Mouse (Mus musculus) thymus, postnatal 25 days (tissue): ENCODE data around the gene Ints5.
A peak's percentile ranks its signal among the peaks of the same experiment; 100 is the strongest.
"Not testable (repeated sequence)": the region's sequence is repeated elsewhere in the genome, so short reads cannot be mapped to it uniquely, and the experiment has no call there.

ENCODE experiments used
- DNase-seq: peaks from one replicate; pipeline ENCODE4 v3.0.0; 2022

Gene Ints5

GRCm38 (mm10) chr19:8892829-8893766 lies at the start of gene Ints5:
TSS of gene Ints5 (plus strand) at chr19:8893005.
- DNase-seq = peak; percentile 87

GRCm38 (mm10) chr19:8844371-8845129 lies 48.3 kb upstream of the Ints5 start:
- DNase-seq = peak; percentile 76

DNA sequence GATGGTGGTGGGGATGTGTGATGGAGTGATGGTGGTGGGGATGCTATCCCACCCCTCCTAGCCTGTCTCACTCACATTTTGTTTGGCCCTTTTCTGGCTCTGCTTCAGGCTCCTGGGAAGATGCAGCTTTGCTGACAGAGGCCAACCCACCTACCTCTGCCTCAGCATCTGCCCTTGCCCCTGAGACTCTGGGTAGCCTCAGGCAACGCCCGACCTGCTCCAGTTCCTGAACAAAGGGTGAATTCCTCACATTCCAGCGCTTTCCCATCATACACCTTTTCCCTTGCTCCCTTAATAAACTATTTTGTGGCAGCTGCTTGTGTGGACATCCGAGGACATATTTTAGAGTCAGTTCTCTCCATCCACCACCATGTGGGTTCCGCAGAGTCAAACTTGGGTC lies 44.4 kb upstream of the Ints5 start:
- no peak for DNase-seq

- DNase-seq = no peak
Measured at GRCm38 (mm10) chr19:8850402-8850901, 42.4 kb upstream of the Ints5 start, which contains the start of gene Lrrn4cl. TSS of gene Lrrn4cl (plus strand) at chr19:8850768.

DNA sequence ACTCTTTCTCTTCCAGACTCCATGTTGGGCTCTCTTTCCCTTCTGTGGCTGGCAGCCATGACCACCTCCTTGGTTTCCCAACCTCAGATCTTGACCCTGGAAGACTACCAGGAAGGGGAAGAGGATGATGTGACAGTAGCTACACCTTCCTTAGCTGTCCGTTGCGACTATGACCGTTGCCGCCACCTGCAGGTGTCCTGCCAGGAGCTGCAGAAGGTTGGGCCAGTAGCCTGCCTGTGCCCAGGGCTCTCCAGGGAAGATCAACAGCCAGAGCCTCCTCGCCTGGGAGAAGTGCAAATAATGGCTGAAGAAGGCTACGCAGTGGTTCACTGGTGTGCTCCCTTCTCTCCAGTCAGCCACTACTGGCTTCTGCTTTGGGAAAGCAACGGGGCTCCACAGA lies 41.2 kb upstream of the Ints5 start:
- DNase-seq = no peak

- no peak for DNase-seq
Measured at GRCm38 (mm10) chr19:8852236-8852928, 40.4 kb upstream of the Ints5 start.

GRCm38 (mm10) chr19:8853117-8853516 lies 39.7 kb upstream of the Ints5 start:
- no peak for DNase-seq

- peak; percentile 50 for DNase-seq
Measured at GRCm38 (mm10) chr19:8857689-8858088, 35.1 kb upstream of the Ints5 start.

GRCm38 (mm10) chr19:8859018-8859417 lies 33.8 kb upstream of the Ints5 start:
- DNase-seq = peak; percentile 64

DNA sequence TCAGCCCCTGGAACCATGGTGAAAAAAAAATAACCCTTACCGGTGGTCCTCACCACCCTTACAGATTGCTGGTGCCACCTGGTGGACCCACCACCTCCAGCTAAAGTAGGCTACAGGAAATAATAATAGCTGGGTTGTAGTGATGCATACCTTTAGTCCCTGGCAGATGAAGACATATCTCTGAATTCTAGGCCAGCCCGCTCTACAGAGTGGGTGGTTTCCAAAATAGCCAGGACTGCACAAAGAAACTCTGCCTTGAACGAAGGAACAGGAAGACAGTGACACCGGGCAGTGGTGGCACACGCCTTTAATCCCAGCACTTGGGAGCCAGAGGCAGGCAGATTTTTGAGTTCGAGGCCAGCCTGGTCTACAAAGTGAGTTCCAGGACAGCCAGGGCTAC lies 28.5 kb upstream of the Ints5 start:
- no peak for DNase-seq

DNA sequence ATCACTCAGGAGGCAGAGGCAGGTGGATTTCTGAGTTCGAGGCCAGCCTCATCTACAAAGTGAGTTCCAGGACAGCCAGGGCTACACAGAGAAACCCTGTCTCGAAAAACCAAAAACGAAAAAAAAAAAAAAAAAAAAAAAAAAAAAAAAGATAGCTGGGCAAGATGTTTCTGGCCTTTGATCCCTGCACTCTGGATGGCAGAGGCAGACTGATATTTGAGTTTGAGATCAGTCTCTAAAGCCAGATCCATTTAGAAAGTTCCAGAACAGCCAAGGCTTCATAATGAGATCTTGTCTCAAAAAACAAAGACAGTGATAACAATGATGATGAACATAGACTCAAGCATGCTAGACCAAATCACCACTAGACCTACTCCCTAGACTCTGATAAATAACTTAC lies 22.4 kb upstream of the Ints5 start:
- not testable (repeated sequence) for DNase-seq

GRCm38 (mm10) chr19:8870838-8871237 lies 22.0 kb upstream of the Ints5 start:
- DNase-seq = no peak

DNA sequence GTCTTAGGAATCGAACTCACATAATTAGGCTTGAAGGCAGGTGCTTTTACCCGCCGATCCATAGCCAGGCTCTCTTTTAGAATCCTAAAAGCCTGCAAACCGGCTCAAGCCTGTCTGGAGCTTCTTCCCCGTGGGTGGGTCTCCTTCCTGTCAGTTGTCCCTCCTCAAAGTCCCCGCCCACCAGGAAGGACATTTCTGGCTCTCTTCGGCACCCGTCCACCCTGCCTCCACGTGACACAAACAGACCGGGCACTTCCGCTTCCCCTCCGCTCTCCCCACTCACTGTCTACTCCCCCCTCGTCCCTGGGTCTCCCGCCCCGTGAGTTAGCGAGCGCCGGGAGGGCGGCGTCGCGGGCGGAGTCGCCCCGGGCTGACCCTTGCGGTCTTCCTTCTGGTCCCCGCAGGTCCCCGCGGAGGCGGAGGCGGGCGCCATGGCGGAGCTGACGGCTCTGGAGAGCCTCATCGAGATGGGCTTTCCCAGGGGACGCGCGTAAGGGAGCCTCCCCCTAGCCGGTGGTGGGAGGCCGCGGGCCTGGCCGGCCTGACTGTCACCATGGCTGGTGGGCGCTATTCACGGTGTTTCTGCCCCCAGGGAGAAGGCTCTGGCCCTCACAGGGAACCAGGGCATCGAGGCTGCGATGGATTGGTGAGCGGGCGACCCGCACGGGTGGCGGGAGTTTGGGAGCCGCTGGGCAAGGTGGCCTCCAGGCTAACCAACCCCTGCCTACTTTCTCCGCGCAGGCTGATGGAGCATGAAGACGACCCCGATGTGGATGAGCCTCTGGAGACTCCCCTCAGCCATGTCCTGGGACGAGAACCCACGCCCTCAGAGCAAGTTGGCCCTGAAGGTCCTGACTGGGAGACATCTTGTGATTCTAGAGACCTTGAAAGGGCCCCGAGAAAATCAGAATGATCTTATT lies 21.3 kb upstream of the Ints5 start, which contains the start of gene Ubxn1:
Ubxn1 (plus strand) TSS at position 230 of the 920 bp plus-strand sequence.
- DNase-seq = peak; percentile 96

GRCm38 (mm10) chr19:8872266-8872840 lies 20.5 kb upstream of the Ints5 start:
- DNase-seq = no peak

DNA sequence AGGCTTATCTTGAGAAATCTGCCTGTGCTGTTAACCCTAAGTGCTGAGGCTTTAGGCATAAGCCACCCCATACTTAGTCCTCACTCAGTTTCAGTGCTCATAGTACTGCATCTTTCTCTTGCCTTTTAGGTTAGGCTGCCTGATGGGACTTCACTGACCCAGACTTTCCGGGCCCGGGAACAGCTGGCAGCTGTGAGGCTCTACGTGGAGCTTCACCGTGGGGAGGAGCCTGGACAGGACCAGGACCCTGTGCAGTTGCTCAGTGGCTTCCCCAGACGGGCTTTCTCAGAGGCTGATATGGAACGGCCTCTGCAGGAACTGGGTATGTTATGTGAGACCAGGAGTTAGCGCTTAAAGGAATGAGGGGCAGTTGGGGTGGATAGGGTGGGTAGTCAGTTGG lies 17.8 kb upstream of the Ints5 start:
- no peak for DNase-seq

DNA sequence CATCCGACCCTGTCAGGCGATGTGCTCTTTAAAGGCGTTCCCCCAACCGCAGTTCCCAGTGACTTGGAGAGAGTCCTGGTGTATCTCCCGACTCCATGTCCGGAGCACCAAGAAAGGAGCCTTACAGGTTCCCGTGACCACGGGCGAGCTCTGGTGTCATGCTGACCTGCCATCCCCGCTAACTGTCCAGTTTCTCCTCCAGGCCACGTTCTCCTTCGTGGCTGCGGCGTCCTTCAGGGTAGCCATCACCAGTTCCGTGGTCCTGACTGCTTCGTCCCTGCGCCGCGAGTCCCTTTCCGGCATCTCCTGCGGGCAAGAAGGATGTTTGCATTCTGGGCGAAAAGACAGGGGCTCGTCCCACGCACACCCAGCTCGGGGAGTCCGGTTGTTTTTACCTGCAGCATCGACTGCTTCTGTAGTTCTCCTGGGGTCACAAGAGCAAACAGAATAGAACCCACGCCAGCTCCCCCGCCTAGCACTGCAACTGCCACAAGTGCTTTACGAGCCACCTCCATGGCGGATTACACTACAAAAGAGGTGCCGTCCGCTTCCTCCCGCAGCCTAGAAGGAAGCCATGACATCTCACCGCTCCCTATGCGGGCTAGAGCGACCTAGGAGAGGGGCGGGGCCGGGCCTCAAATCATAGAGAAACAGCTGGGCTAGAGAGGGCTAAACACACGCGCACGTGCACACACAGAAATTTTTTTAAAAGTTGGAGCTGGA lies 12.3 kb upstream of the Ints5 start, which contains the start of gene Uqcc3:
Uqcc3 (minus strand) TSS at position 613 of the 723 bp plus-strand sequence.
- DNase-seq = peak; percentile 93

DNA sequence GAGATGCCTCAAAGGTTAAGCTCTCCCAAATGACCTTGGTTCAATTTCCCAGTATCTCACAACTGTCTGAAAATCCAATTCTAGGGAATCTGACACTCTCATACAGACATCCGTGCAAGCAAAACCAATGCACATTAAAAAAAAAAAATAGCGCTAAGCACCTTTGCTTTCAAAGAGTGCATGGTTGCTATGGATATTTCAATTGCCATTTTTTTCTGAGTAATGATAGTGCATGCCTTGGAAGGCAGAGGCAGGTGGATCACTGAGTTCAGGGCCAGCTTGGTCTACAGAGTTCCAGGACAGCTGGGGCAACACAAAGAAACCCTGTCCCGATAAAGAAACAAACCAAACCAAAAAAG lies 11.8 kb upstream of the Ints5 start:
- no peak for DNase-seq

DNA sequence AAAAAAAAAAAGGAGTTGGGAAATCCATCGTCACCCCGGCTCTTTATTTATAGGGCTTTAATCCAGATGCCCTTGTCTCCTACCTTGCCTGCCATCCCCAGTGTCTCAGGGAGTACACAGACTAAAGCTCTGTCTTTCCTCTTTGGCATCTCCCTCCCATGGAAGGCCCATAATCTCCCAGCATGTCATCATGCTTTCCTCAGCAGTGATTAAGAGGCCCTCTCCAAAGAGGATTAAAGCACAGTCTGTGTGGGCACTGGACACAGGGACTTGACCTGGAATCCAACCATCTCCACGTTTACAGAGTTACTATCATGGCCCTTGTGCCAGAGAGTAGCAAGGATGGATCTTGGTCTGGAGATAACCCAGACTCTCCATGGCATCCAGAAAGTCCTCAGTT lies 9.2 kb upstream of the Ints5 start, which contains the start of the genes Lbhd1 and Gm49403:
Lbhd1 (plus strand) TSS at position 117 of the 400 bp plus-strand sequence.
Gm49403 (plus strand) TSS at position 315 of the 400 bp plus-strand sequence.
- DNase-seq = no peak

GRCm38 (mm10) chr19:8886916-8887584 lies 5.8 kb upstream of the Ints5 start:
- no peak for DNase-seq
